Mouse (Mus musculus): ENCODE data around the gene Nsun7.
"Not testable (repeated sequence)": the region's sequence is repeated elsewhere in the genome, so short reads cannot be mapped to it uniquely, and the experiment has no call there.

The Nsun7 gene

GRCm38 (mm10) chr5:66259756-66260448 lies at the start of gene Nsun7:
Gene Nsun7 (plus strand): TSS chr5:66259897.
- DNase-seq (ENCODE audit: low spot score), result peak; percentile 92

GRCm38 (mm10) chr5:66214395-66214935 lies 45.2 kb upstream of the Nsun7 start:
- DNase-seq (ENCODE audit: low spot score), result no peak

- no peak for DNase-seq (ENCODE audit: low spot score)
These were observed 44.0 kb upstream of the Nsun7 start for GRCm38 (mm10) chr5:66215569-66216277.

- no peak for DNase-seq (ENCODE audit: low spot score)
These were observed 40.0 kb upstream of the Nsun7 start for GRCm38 (mm10) chr5:66219692-66220091.

GRCm38 (mm10) chr5:66220620-66221019 lies 39.1 kb upstream of the Nsun7 start:
- DNase-seq (ENCODE audit: low spot score), result no peak

- DNase-seq (ENCODE audit: low spot score), result no peak
These were observed 36.8 kb upstream of the Nsun7 start for GRCm38 (mm10) chr5:66222916-66223315.

- no peak for DNase-seq (ENCODE audit: low spot score)
These were observed 33.2 kb upstream of the Nsun7 start for GRCm38 (mm10) chr5:66226526-66226925.

- DNase-seq (ENCODE audit: low spot score), result peak; percentile 9
These were observed 27.9 kb upstream of the Nsun7 start for GRCm38 (mm10) chr5:66231660-66232269.

- no peak for DNase-seq (ENCODE audit: low spot score)
These were observed 27.2 kb upstream of the Nsun7 start for GRCm38 (mm10) chr5:66232456-66232855.

GRCm38 (mm10) chr5:66241894-66242293 lies 17.8 kb upstream of the Nsun7 start:
- peak; percentile 12 for DNase-seq (ENCODE audit: low spot score)

- no peak for DNase-seq (ENCODE audit: low spot score)
These were observed 16.2 kb upstream of the Nsun7 start for GRCm38 (mm10) chr5:66243467-66243866.

GRCm38 (mm10) chr5:66244043-66244660 lies 15.5 kb upstream of the Nsun7 start:
- no peak for DNase-seq (ENCODE audit: low spot score)

- no peak for DNase-seq (ENCODE audit: low spot score)
These were observed 13.7 kb upstream of the Nsun7 start for GRCm38 (mm10) chr5:66245958-66246497.

GRCm38 (mm10) chr5:66253219-66253618 lies 6.5 kb upstream of the Nsun7 start:
- DNase-seq (ENCODE audit: low spot score), result no peak

GRCm38 (mm10) chr5:66255044-66255443 lies 4.7 kb upstream of the Nsun7 start:
- no peak for DNase-seq (ENCODE audit: low spot score)

- DNase-seq (ENCODE audit: low spot score), result no peak
These were observed 697 bp upstream of the Nsun7 start for GRCm38 (mm10) chr5:66259000-66259399.

GRCm38 (mm10) chr5:66259431-66259755 lies 304 bp upstream of the Nsun7 start:
- DNase-seq (ENCODE audit: low spot score), result not testable (repeated sequence)

GRCm38 (mm10) chr5:66262475-66262874 lies 2.8 kb downstream of the Nsun7 start:
- DNase-seq (ENCODE audit: low spot score), result no peak

- peak; percentile 12 for DNase-seq (ENCODE audit: low spot score)
These were observed 3.7 kb downstream of the Nsun7 start for GRCm38 (mm10) chr5:66263398-66263797.

GRCm38 (mm10) chr5:66269616-66270015 lies 9.9 kb downstream of the Nsun7 start:
- DNase-seq (ENCODE audit: low spot score), result no peak

- DNase-seq (ENCODE audit: low spot score), result no peak
These were observed 11.4 kb downstream of the Nsun7 start for GRCm38 (mm10) chr5:66271141-66271540.

GRCm38 (mm10) chr5:66274417-66274816 lies 14.7 kb downstream of the Nsun7 start:
- no peak for DNase-seq (ENCODE audit: low spot score)
